Mouse (Mus musculus): ENCODE measurements at regions not wholly inside any gene's neighbourhood (a gene's known extent, or its start where the extent isn't known, plus 50 kb on each side); places are given as distances from the start of the nearest gene placed in this dataset.
A peak's percentile ranks its signal among the peaks of the same experiment; 100 is the strongest.

DNA sequence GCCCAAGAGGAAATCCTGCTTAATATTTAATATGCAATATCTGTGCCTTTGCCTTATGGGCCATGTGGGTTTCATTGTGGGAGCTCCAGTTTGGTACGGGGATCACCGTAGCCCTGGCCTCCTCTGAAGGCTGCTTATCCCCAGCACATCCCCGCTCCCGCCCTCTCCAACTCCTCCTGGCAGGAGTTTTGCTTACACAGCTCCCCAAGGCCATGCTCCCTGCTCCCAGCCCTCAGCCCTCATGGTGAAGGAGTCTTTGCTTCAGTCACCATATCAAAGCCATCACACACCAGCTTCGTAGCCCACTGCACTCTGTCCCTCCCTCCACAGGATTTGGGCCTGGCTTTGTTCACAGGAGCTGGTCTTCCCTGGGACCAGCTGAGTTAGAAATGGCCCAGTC, 142.0 kb downstream of the Cdh26 start:
- no peaks in the 10 kb centered on the region for H3K27me3 ChIP-seq (ENCODE audit: control insufficient read depth, insufficient read depth, low read length)
- H3K4me3 ChIP-seq (ENCODE audit: insufficient read depth, low read depth, low read length): no peak overlapping the region
- no peak for TF ChIP-seq CTCF (IDR thresholded peaks at IDR 0.05; ENCODE audit: low read depth, low read length)
- TF ChIP-seq POLR2A (IDR thresholded peaks at IDR 0.05; ENCODE audit: extremely low read depth, insufficient read depth, low read length): no peak
- no peak overlapping the region for H3K27ac ChIP-seq (replicated peaks; ENCODE audit: insufficient read depth, low read depth, low read length)
- no peaks in the 10 kb centered on the region for H3K79me2 ChIP-seq (ENCODE audit: control insufficient read depth, insufficient read depth, low read length)
- DNase-seq (ENCODE audit: extremely low read depth, low read depth, low spot score): no peak
- H3K36me3 ChIP-seq (ENCODE audit: control insufficient read depth, insufficient read depth, low read length): no peaks in the 10 kb centered on the region
- 84% methylated on average over 5 of the region's 5 CpGs for WGBS
- no peaks in the 10 kb centered on the region for H3K4me1 ChIP-seq (ENCODE audit: control insufficient read depth, insufficient read depth, low read length)
- no peak overlapping the region for H3K9ac ChIP-seq (ENCODE audit: low read depth, low read length)

DNA sequence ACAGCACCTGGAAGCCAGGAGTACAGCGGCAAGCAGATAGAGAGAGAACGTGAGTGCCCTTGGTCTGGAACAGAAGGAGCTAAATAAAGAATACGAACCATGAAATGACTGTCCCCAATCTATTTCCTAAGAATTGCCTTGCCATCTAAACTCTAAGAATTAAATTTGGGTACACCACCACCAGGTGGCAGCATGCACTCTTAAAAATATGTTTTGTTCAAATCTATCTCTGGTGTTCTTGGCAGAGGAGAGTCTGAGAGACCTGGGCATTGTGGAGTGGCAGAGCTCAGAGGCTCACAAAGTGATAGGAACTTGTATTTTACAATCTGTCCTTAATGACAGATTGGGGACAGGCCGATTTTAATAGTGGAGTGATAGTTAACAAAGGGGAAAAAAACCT, 144.5 kb downstream of the Cdh26 start:
- peak; percentile 65 for DNase-seq (ENCODE audit: extremely low read depth, low read depth, low spot score)
- 30% methylated on average over 4 of the region's 4 CpGs for WGBS

GRCm38 (mm10) chr2:178575403-178575802, 145.1 kb downstream of the Cdh26 start:
- Histone ChIP-seq H3K4me3 (ENCODE audit: insufficient read depth, low read depth, low read length) (no peak overlapping the region), H3K36me3 (ENCODE audit: control insufficient read depth, insufficient read depth, low read length) (no peaks in the 10 kb centered on the region), H3K4me1 (ENCODE audit: control insufficient read depth, insufficient read depth, low read length) (peaks cover 4% of the 10 kb centered on the region), H3K27me3 (ENCODE audit: control insufficient read depth, insufficient read depth, low read length) (no peaks in the 10 kb centered on the region), H3K79me2 (ENCODE audit: control insufficient read depth, insufficient read depth, low read length) (no peaks in the 10 kb centered on the region), H3K27ac (replicated peaks; ENCODE audit: insufficient read depth, low read depth, low read length) (no peak overlapping the region), H3K9ac (ENCODE audit: low read depth, low read length) (no peak overlapping the region)
- 42% methylated on average over 6 of the region's 6 CpGs for whole genome bisulfite sequencing
- DNase-seq (ENCODE audit: extremely low read depth, low read depth, low spot score): no peak
- TF ChIP-seq POLR2A (IDR thresholded peaks at IDR 0.05; ENCODE audit: extremely low read depth, insufficient read depth, low read length): no peak
- TF ChIP-seq CTCF (IDR thresholded peaks at IDR 0.05; ENCODE audit: low read depth, low read length): no peak

More for the DNA sequence above, 144.5 kb downstream of the Cdh26 start:
- Histone ChIP-seq H3K9ac (ENCODE audit: low read depth, low read length) (no peak overlapping the region), H3K4me1 (ENCODE audit: control insufficient read depth, insufficient read depth, low read length) (peaks cover 4% of the 10 kb centered on the region), H3K36me3 (ENCODE audit: control insufficient read depth, insufficient read depth, low read length) (no peaks in the 10 kb centered on the region), H3K27ac (replicated peaks; ENCODE audit: insufficient read depth, low read depth, low read length) (no peak overlapping the region), H3K4me3 (ENCODE audit: insufficient read depth, low read depth, low read length) (no peak overlapping the region), H3K79me2 (ENCODE audit: control insufficient read depth, insufficient read depth, low read length) (no peaks in the 10 kb centered on the region), H3K27me3 (ENCODE audit: control insufficient read depth, insufficient read depth, low read length) (no peaks in the 10 kb centered on the region)
- peak; percentile 53 for TF ChIP-seq CTCF (IDR thresholded peaks at IDR 0.05; ENCODE audit: low read depth, low read length)
- TF ChIP-seq POLR2A (IDR thresholded peaks at IDR 0.05; ENCODE audit: extremely low read depth, insufficient read depth, low read length): no peak

- H3K9ac ChIP-seq (ENCODE audit: low read depth, low read length): no peak overlapping the region
- no peak overlapping the region for H3K27ac ChIP-seq (replicated peaks; ENCODE audit: insufficient read depth, low read depth, low read length)
- no peaks in the 10 kb centered on the region for H3K36me3 ChIP-seq (ENCODE audit: control insufficient read depth, insufficient read depth, low read length)
- DNase-seq (ENCODE audit: extremely low read depth, low read depth, low spot score): no peak
- H3K4me1 ChIP-seq (ENCODE audit: control insufficient read depth, insufficient read depth, low read length): peaks cover 4% of the 10 kb centered on the region
- H3K27me3 ChIP-seq (ENCODE audit: control insufficient read depth, insufficient read depth, low read length): no peaks in the 10 kb centered on the region
- no peaks in the 10 kb centered on the region for H3K79me2 ChIP-seq (ENCODE audit: control insufficient read depth, insufficient read depth, low read length)
- 80% methylated on average over 7 of the region's 7 CpGs for WGBS
- TF ChIP-seq POLR2A (IDR thresholded peaks at IDR 0.05; ENCODE audit: extremely low read depth, insufficient read depth, low read length) (no peak), CTCF (IDR thresholded peaks at IDR 0.05; ENCODE audit: low read depth, low read length) (no peak)
- no peak overlapping the region for H3K4me3 ChIP-seq (ENCODE audit: insufficient read depth, low read depth, low read length)
Measured at GRCm38 (mm10) chr2:178576067-178576466, 145.7 kb downstream of the Cdh26 start.

GRCm38 (mm10) chr2:178579571-178579970, 149.2 kb downstream of the Cdh26 start:
- 15% methylated on average over 6 of the region's 6 CpGs for WGBS
- no peak overlapping the region for H3K27ac ChIP-seq (replicated peaks; ENCODE audit: insufficient read depth, low read depth, low read length)
- peak; percentile 91 for DNase-seq (ENCODE audit: extremely low read depth, low read depth, low spot score)

DNA sequence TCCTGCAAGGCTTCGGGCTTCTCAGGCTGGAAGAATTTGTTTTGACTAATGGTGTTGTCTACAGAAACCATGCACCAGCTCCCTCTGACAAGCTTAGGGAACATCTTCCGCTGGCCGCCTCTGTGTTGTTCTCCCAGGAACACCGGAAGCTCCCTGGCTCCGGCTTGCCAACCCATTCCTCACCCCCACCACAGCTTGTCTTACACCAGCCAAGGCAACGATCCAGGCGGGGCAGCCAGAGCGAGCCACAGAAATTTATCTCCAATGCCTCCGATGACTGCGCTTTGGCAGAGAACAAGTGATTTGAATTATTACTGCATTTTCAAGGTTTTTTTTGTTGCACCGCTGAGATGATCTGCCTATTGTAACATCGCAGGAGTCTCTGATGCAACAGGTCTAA, 151.0 kb downstream of the Cdh26 start:
- DNase-seq (ENCODE audit: extremely low read depth, low read depth, low spot score): no peak
- no peak for TF ChIP-seq CTCF (IDR thresholded peaks at IDR 0.05; ENCODE audit: low read depth, low read length)
- TF ChIP-seq POLR2A (IDR thresholded peaks at IDR 0.05; ENCODE audit: extremely low read depth, insufficient read depth, low read length): no peak
- 88% methylated on average over 12 of the region's 12 CpGs for WGBS

More at GRCm38 (mm10) chr2:178579571-178579970, 149.2 kb downstream of the Cdh26 start:
- H3K4me1 ChIP-seq (ENCODE audit: control insufficient read depth, insufficient read depth, low read length): peaks cover 4% of the 10 kb centered on the region
- no peaks in the 10 kb centered on the region for H3K27me3 ChIP-seq (ENCODE audit: control insufficient read depth, insufficient read depth, low read length)
- no peak overlapping the region for H3K4me3 ChIP-seq (ENCODE audit: insufficient read depth, low read depth, low read length)
- no peaks in the 10 kb centered on the region for H3K36me3 ChIP-seq (ENCODE audit: control insufficient read depth, insufficient read depth, low read length)
- no peak overlapping the region for H3K9ac ChIP-seq (ENCODE audit: low read depth, low read length)
- H3K79me2 ChIP-seq (ENCODE audit: control insufficient read depth, insufficient read depth, low read length): no peaks in the 10 kb centered on the region
- no peak for TF ChIP-seq CTCF (IDR thresholded peaks at IDR 0.05; ENCODE audit: low read depth, low read length)
- no peak for TF ChIP-seq POLR2A (IDR thresholded peaks at IDR 0.05; ENCODE audit: extremely low read depth, insufficient read depth, low read length)

More for the DNA sequence above, 151.0 kb downstream of the Cdh26 start:
- no peaks in the 10 kb centered on the region for H3K79me2 ChIP-seq (ENCODE audit: control insufficient read depth, insufficient read depth, low read length)
- H3K9ac ChIP-seq (ENCODE audit: low read depth, low read length): no peak overlapping the region
- H3K27me3 ChIP-seq (ENCODE audit: control insufficient read depth, insufficient read depth, low read length): no peaks in the 10 kb centered on the region
- H3K27ac ChIP-seq (replicated peaks; ENCODE audit: insufficient read depth, low read depth, low read length): no peak overlapping the region
- H3K4me1 ChIP-seq (ENCODE audit: control insufficient read depth, insufficient read depth, low read length): peaks cover 7% of the 10 kb centered on the region
- H3K4me3 ChIP-seq (ENCODE audit: insufficient read depth, low read depth, low read length): no peak overlapping the region
- no peaks in the 10 kb centered on the region for H3K36me3 ChIP-seq (ENCODE audit: control insufficient read depth, insufficient read depth, low read length)

All from liver, adult 2 months (tissue).